Mouse (Mus musculus) kidney, adult 2 months (tissue): Measurements from ENCODE around the gene Dmac2.

Experiments
- CTCF ChIP-seq: fragments of 200-500 bp; conservative IDR thresholded peaks from 2 replicates; pipeline ENCODE4 v1.5.1; 2011; ENCODE audit warnings: low read depth, mild to moderate bottlenecking, control low read depth, low read length, moderate library complexity, mixed read lengths; ENCODE audit not compliant: insufficient read depth, insufficient read length
- POLR2A ChIP-seq: fragments of 200-500 bp; IDR thresholded peaks from one replicate; pipeline ENCODE4 v1.6.1; 2011; ENCODE audit warnings: low read depth, low read length, control low read depth

- TF ChIP-seq CTCF (peak; percentile 64), POLR2A (no peak)
These were observed 19.6 kb upstream of the Dmac2 start for GRCm38 (mm10) chr7:25599663-25600062.
